Mouse (Mus musculus) ES-E14 (cell line): ENCODE data around the gene Dstn. TPM values are rescaled to one million over a fixed set of nuclear protein-coding genes. Genes with fewer than 3 reads are reported as not detected.

Source experiments
- DNase-seq: peaks from one replicate; pipeline ENCODE4 v3.0.0-alpha.2; 2013; ENCODE audit warnings: low read depth, low spot score
- H3K27ac ChIP-seq: 2 replicates; pipeline ENCODE4 v1.5.1; 2012; ENCODE audit warnings: low read depth, mild to moderate bottlenecking, low read length, moderate library complexity, mixed read lengths; ENCODE audit not compliant: poor library complexity, insufficient read depth, severe bottlenecking
- H3K36me3 ChIP-seq: 2 replicates; pipeline ENCODE4 v1.6.1; 2012; ENCODE audit warnings: mild to moderate bottlenecking, low read length, moderate library complexity, mixed read lengths; ENCODE audit not compliant: control insufficient read depth, poor library complexity, insufficient read depth, severe bottlenecking
- H3K4me1 ChIP-seq, 2 experiments: fragments of 150-350 bp in 1 of 2; sonication (generic) in 1 of 2; 2 replicates each; pipeline ENCODE4 v1.6.1; 2012; ENCODE audit warnings: low read length in 2 of 2, mild to moderate bottlenecking in 1 of 2, mixed read lengths in 1 of 2; ENCODE audit not compliant: control insufficient read depth in 2 of 2, insufficient read depth in 2 of 2, poor library complexity in 1 of 2
- H3K4me3 ChIP-seq, 2 experiments: fragments of 150-350 bp in 1 of 2; sonication (generic) in 1 of 2; 2 replicates each; pipeline ENCODE4 v1.5.1; 2012; ENCODE audit warnings: low read length in 2 of 2, low read depth in 1 of 2, mild to moderate bottlenecking in 1 of 2, mixed read lengths in 1 of 2; ENCODE audit not compliant: insufficient read depth in 1 of 2, poor library complexity in 1 of 2, severe bottlenecking in 1 of 2
- H3K9ac ChIP-seq: 2 replicates; pipeline ENCODE4 v1.6.1; 2012; ENCODE audit warnings: low read depth, mild to moderate bottlenecking, low read length, mixed read lengths; ENCODE audit not compliant: poor library complexity, insufficient read depth, severe bottlenecking
- H3K9me3 ChIP-seq: fragments of 150-350 bp; sonication (generic); 2 replicates; pipeline ENCODE4 v1.6.1; 2012; ENCODE audit warnings: low read depth, mild to moderate bottlenecking, low read length; ENCODE audit not compliant: control insufficient read depth, insufficient read depth
- CHD2 ChIP-seq: IDR thresholded peaks from 2 replicates; pipeline ENCODE4 v1.6.1; 2014; ENCODE audit warnings: mild to moderate bottlenecking, low read depth, low read length, inconsistent platforms
- HCFC1 ChIP-seq: IDR thresholded peaks from 2 replicates; pipeline ENCODE4 v1.6.1; 2012; ENCODE audit warnings: low read length, inconsistent platforms, borderline replicate concordance; ENCODE audit not compliant: insufficient read depth
- MAFK ChIP-seq: IDR thresholded peaks from 2 replicates; pipeline ENCODE4 v1.6.1; 2014; ENCODE audit warnings: mild to moderate bottlenecking, low read depth, low read length, inconsistent platforms; ENCODE audit not compliant: insufficient read depth
- ZC3H11A ChIP-seq: IDR thresholded peaks from 2 replicates; pipeline ENCODE4 v1.6.1; 2012; ENCODE audit warnings: low read depth, mild to moderate bottlenecking, inconsistent platforms, low read length, borderline replicate concordance
- ZNF384 ChIP-seq: IDR thresholded peaks from 2 replicates; pipeline ENCODE4 v1.6.1; 2012; ENCODE audit warnings: low read depth, low read length, inconsistent platforms
- in situ Hi-C, 2 experiments: fragments of 600-800 bp; cut with MboI; formaldehyde crosslinking; loops; one replicate each; pipeline ENCODE4 v1.15.1; 2025; ENCODE audit warnings: low sequenced_read_pairs in 2 of 2, inconsistent platforms in 1 of 2; ENCODE audit not compliant: unreplicated experiment in 2 of 2
- total RNA-seq: library from RNA; depleted of rRNA; stranded (reverse); fragments of 300-350 nt; gene quantifications from 2 replicates; pipeline ENCODE4 v1.2.3, GENCODE M21; 2012

The Dstn gene
- total RNA-seq, 1 experiment: 391 TPM

- in situ Hi-C loops: no loop called here
Observed at GRCm38 (mm10) chr2:143914221-143914620, 899 bp upstream of the Dstn start.

GRCm38 (mm10) chr2:143915600-143916135 lies 548 bp downstream of the Dstn start:
- in situ Hi-C loops: no loop called here
- Histone ChIP-seq H3K36me3 (peaks cover 2% of the 10 kb centered on the region; the same call in 1 of the 2 replicates), H3K9ac (peak overlapping the region; percentile 90), H3K4me3 (peak overlapping the region; percentile 85 to 86), H3K4me1 (peaks cover 0 to 5% of the 10 kb centered on the region in 2 experiments; a peak in 2 of 4 replicates), H3K27ac (peak overlapping the region; percentile 94), H3K9me3 (no peaks in the 10 kb centered on the region)
- TF ChIP-seq ZNF384 (no peak), HCFC1 (peak; percentile 58; the same call in 1 of the 2 replicates)
- DNase-seq: no peak

More at GRCm38 (mm10) chr2:143914221-143914620, 899 bp upstream of the Dstn start:
- peak overlapping the region; percentile 86 for H3K9ac ChIP-seq
- peak overlapping the region; percentile 92; the same call in 1 of the 2 replicates for H3K27ac ChIP-seq
- H3K9me3 ChIP-seq: no peaks in the 10 kb centered on the region
- peak overlapping the region; percentile 85 to 86 for H3K4me3 ChIP-seq
- H3K36me3 ChIP-seq: no peaks in the 10 kb centered on the region
- no peak for DNase-seq
- H3K4me1 ChIP-seq: peaks cover 2 to 5% of the 10 kb centered on the region in 2 experiments; a peak in 3 of 4 replicates
- no peak for TF ChIP-seq MAFK
- TF ChIP-seq CHD2: no peak
- no peak for TF ChIP-seq HCFC1
- no peak for TF ChIP-seq ZC3H11A
- TF ChIP-seq ZNF384: no peak

- no peak for DNase-seq
- in situ Hi-C loops: no loop called here
- H3K4me1 ChIP-seq: peaks cover 0 to 7% of the 10 kb centered on the region in 2 experiments; a peak in 2 of 4 replicates
- TF ChIP-seq CHD2 (no peak), MAFK (no peak), ZNF384 (no peak), ZC3H11A (no peak), HCFC1 (no peak)
- no peak overlapping the region; the same call in 1 of the 2 replicates for H3K27ac ChIP-seq
- no peaks in the 10 kb centered on the region for H3K9me3 ChIP-seq
- H3K36me3 ChIP-seq: peaks cover 2% of the 10 kb centered on the region; the same call in 1 of the 2 replicates
- H3K4me3 ChIP-seq: peak overlapping the region; percentile 85 to 86
- H3K9ac ChIP-seq: peak overlapping the region; percentile 90
Observed at GRCm38 (mm10) chr2:143916229-143916628, 1.1 kb downstream of the Dstn start.

- Histone ChIP-seq H3K9me3 (no peaks in the 10 kb centered on the region), H3K4me3 (peak overlapping the region; percentile 27 to 86), H3K36me3 (peaks cover 2% of the 10 kb centered on the region; the same call in 1 of the 2 replicates), H3K9ac (0 out of 2 replicates have a peak overlapping the region, but pooled peaks have one; percentile 31), H3K4me1 (peaks cover 0 to 7% of the 10 kb centered on the region in 2 experiments; a peak in 1 of 4 replicates), H3K27ac (no peak overlapping the region)
- no peak for DNase-seq
- in situ Hi-C loops: no loop called here
- TF ChIP-seq MAFK: no peak
- TF ChIP-seq ZNF384: no peak
- TF ChIP-seq ZC3H11A: no peak
- no peak for TF ChIP-seq HCFC1
- TF ChIP-seq CHD2: no peak
Observed at GRCm38 (mm10) chr2:143917622-143918021, 2.5 kb downstream of the Dstn start.
